Mouse (Mus musculus) embryonic facial prominence, embryonic 11.5 days (tissue): Measurements from ENCODE around the gene Mpp1. TPM values are rescaled to one million over a fixed set of nuclear protein-coding genes. Genes with fewer than 3 reads are reported as not detected.
"Not testable (repeated sequence)": the region's sequence is repeated elsewhere in the genome, so short reads cannot be mapped to it uniquely, and the experiment has no call there.

Source experiments
- ATAC-seq: fragments of 200-750 bp; cut with Nextera tagmentation; replicated peaks from 2 replicates; pipeline ENCODE4 v1.8.0; 2017; ENCODE audit warnings: low read depth; ENCODE audit not compliant: insufficient number of reproducible peaks, low FRiP score, low TSS enrichment
- DNase-seq: peaks from one replicate; pipeline ENCODE4 v3.0.0-alpha.2; 2015; ENCODE audit warnings: low spot score
- H3K27ac ChIP-seq: fragments of 300-500 bp; sonication (generic); replicated peaks from 2 replicates; pipeline ENCODE4 v1.5.1; 2014; ENCODE audit warnings: mild to moderate bottlenecking, low read depth, low read length, control low read depth
- H3K27me3 ChIP-seq: fragments of 300-500 bp; sonication (generic); 2 replicates; pipeline ENCODE4 v1.6.1; 2014; ENCODE audit warnings: mild to moderate bottlenecking, low read length, moderate library complexity, mixed read lengths; ENCODE audit not compliant: control insufficient read depth, insufficient read depth
- H3K36me3 ChIP-seq: fragments of 300-500 bp; sonication (generic); replicated peaks from 2 replicates; pipeline ENCODE4 v1.6.1; 2014; ENCODE audit warnings: low read depth, mild to moderate bottlenecking, low read length, moderate library complexity, mixed read lengths; ENCODE audit not compliant: control insufficient read depth, insufficient read depth
- H3K4me1 ChIP-seq: fragments of 300-500 bp; sonication (generic); 2 replicates; pipeline ENCODE4 v1.6.1; 2014; ENCODE audit warnings: low read length, mixed read lengths; ENCODE audit not compliant: control insufficient read depth, insufficient read depth
- H3K4me2 ChIP-seq: fragments of 300-500 bp; sonication (generic); 2 replicates; pipeline ENCODE4 v1.6.1; 2014; ENCODE audit warnings: low read depth, mild to moderate bottlenecking, control low read depth, low read length, moderate library complexity
- H3K4me3 ChIP-seq: fragments of 300-500 bp; sonication (generic); 2 replicates; pipeline ENCODE4 v1.5.1; 2014; ENCODE audit warnings: low read depth, low read length, control low read depth
- H3K9ac ChIP-seq: fragments of 300-500 bp; sonication (generic); replicated peaks from 2 replicates; pipeline ENCODE4 v1.6.1; 2014; ENCODE audit warnings: mild to moderate bottlenecking, control low read depth, low read length
- H3K9me3 ChIP-seq: fragments of 300-500 bp; sonication (generic); replicated peaks from 2 replicates; pipeline ENCODE4 v1.6.1; 2016; ENCODE audit warnings: mild to moderate bottlenecking, low read length, inconsistent platforms, mixed read lengths; ENCODE audit not compliant: control insufficient read depth
- WGBS: fragments of 180-500 bp; shearing (Covaris S2); extraction: QIAGEN DNeasy Blood & Tissue Kit; methylation state at CpG from one replicate; pipeline ENCODE4 v1.1.7; 2014; 5-methylcytosine and 5-hydroxymethylcytosine counted together
- polyA plus RNA-seq: library from polyadenylated mRNA; unstranded; fragments of >200 nt; fragmentation: Nextera tagmentation; extraction: Ambion mirVana; gene quantifications from 2 replicates; pipeline ENCODE4 v1.2.1, GENCODE M21; 2014

Mpp1 gene
- 33.9 and 36.0 TPM in 2 replicates for polyA plus RNA-seq

DNA sequence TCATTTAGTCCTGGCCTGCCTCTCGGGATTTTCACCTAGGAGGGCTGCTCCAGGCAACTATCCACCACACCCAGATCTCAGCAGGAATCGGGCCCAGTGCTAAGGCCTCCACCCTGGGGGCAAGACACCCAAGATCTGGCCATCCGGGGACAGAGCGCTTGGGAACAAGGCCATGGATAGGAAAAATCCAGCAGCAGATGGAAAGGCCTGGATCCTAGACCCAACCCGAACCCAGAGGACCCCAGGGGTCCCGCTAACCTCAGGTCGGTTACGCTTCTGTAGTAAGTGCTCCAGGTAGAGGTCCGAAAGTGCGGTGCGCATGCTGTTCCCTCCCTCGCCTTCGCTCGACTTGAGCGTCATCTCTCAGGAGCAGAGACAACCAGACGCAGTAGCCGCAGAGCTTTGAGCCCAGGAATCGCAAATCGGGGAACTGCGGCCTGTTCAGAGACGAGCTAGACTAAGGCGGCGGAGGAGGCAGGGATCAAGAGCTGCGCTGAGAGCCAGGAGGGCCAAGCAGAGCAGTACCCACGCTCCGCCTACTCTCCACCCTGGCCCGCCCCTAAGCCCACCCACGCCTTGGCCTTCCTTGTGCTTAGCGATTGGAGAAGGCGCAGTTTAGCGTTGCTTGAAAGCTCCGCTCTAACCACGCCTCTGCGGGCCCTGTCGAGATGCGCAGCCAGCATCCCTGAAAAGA is at the start of gene Mpp1:
Gene Mpp1, minus strand, starts transcription at position 550 of the 694 bp plus-strand sequence.
- H3K27me3 ChIP-seq, result no peaks in the 10 kb centered on the region
- no peak within 1 kb of the TSS for H3K27ac ChIP-seq
- H3K4me1 ChIP-seq, result no peaks in the 10 kb centered on the region
- ATAC-seq (peak; percentile 99), DNase-seq (peak; percentile 87)
- H3K4me2 ChIP-seq, result peak within 1 kb of the TSS; percentile 42
- H3K36me3 ChIP-seq, result no peaks in the 10 kb centered on the region
- WGBS, result 16% methylated on average over 36 of the region's 36 CpGs
- no peaks in the 10 kb centered on the region for H3K9me3 ChIP-seq
- peak within 1 kb of the TSS; percentile 45 for H3K4me3 ChIP-seq
- peak within 1 kb of the TSS; percentile 71 for H3K9ac ChIP-seq

DNA sequence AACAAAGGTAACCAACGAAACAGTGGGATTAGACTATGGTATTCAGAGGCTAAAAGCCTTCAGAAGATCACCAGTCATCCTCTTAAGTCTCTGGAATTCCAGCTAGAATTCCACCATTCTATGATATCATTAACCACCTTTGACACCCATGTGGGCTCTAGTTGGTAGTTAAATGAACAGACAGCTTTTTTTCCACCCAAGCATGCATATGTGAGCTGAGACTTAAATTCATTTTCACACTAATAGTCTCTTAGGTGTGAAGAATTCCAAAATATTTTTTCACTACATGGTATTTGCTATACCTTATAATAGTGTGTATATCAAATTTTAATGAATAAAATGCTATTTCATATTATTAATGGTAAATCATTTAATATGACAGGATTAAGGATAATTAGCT is 32.9 kb upstream of the Mpp1 start, which contains the start of gene Smim9:
Gene Smim9, minus strand, starts transcription at position 101 of the 400 bp plus-strand sequence.
- 50% methylated on average over 1 of the region's 1 CpGs for WGBS
- no peaks in the 10 kb centered on the region for H3K9me3 ChIP-seq
- H3K27me3 ChIP-seq, result no peaks in the 10 kb centered on the region
- no peaks in the 10 kb centered on the region for H3K36me3 ChIP-seq
- H3K27ac ChIP-seq, result no peak within 1 kb of the TSS
- H3K4me1 ChIP-seq, result no peaks in the 10 kb centered on the region
- H3K4me3 ChIP-seq, result no peak within 1 kb of the TSS
- H3K4me2 ChIP-seq, result no peak within 1 kb of the TSS
- no peak within 1 kb of the TSS for H3K9ac ChIP-seq
- DNase-seq (no peak), ATAC-seq (no peak)

DNA sequence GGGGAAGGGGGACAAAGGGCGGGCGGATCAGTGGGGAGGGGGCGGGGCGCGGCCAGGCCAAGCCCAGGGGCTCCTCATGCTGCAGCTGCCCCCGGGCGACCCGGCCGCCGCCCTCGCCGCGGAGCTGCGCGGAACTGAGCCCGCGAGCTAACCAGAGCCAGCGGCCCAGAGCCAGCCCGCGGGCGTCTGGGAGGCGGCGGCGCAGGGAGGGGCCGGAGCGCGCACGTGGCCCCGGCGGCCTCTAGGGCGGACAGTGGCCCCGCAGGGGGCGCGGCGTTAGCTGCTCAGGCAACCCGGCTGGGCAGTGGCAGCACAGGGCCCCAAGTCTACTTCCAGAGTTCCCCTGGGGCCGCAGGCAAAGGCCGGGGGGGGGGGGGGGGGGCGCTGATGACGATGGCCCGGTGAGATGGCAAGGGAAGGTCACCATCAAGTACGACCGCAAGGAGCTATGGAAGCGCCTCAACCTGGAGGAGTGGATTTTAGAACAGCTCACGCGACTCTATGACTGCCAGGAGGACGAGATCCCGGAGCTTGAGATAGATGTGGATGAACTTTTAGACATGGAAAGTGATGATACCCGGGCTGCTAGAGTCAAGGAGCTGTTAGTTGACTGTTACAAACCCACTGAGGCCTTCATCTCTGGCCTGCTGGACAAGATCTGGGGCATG is 24.9 kb upstream of the Mpp1 start:
- H3K36me3 ChIP-seq, result no peaks in the 10 kb centered on the region
- peak; percentile 82 for ATAC-seq

DNA sequence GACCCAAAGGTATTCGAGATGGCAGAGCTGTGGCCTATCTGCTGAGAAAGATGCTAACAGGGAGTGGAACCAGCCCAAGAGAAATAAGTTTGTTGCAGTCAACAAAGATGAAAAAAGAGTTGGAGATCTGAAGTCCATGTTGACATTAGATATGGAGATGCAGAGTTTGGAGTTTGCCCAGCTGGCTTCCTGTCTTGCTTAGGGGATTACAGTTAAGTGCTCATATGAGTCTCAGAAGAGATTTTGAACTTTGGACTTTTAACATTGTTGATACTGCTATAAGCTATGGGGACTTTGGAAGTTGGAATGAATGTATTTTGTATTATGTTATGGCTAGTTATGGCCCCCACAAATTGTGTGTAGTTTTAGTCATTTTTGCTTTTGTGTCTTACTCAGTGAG is 21.4 kb upstream of the Mpp1 start:
- ATAC-seq (no peak), DNase-seq (no peak)
- Histone ChIP-seq H3K36me3 (no peaks in the 10 kb centered on the region), H3K9ac (no peak overlapping the region), H3K27ac (no peak overlapping the region), H3K4me3 (no peak overlapping the region), H3K27me3 (no peaks in the 10 kb centered on the region), H3K4me1 (no peaks in the 10 kb centered on the region), H3K4me2 (no peak overlapping the region), H3K9me3 (no peaks in the 10 kb centered on the region)
- 50% methylated on average over 1 of the region's 1 CpGs for WGBS

More for the DNA sequence above, 24.9 kb upstream of the Mpp1 start:
- H3K9me3 ChIP-seq, result no peaks in the 10 kb centered on the region
- peak overlapping the region; percentile 59 for H3K9ac ChIP-seq
- DNase-seq, result peak; percentile 36
- peak overlapping the region; percentile 38 for H3K4me3 ChIP-seq
- no peaks in the 10 kb centered on the region for H3K27me3 ChIP-seq
- WGBS, result 16% methylated on average over 29 of the region's 49 CpGs
- no peak overlapping the region for H3K27ac ChIP-seq
- peak overlapping the region; percentile 54 for H3K4me2 ChIP-seq
- no peaks in the 10 kb centered on the region for H3K4me1 ChIP-seq

DNA sequence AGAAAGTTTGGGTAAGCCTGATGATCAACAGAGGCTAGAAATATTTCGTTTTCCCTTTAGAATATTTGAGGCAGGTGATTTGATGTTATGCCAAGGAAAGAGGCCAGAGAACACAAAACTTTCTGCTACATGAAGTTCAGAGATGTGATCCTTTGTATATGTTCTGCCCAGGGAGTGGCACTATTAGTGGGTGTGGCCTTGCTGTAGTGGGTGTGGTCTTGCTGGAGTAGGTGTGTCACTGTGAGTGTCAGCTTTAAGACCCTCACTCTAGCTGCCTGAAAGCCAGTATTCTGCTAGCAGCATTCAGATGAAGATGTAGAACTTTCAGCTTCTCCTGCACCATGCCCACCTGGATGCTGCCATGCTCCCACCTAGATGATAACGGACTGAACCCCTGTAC is 19.5 kb upstream of the Mpp1 start:
- Histone ChIP-seq H3K9ac (no peak overlapping the region), H3K9me3 (no peaks in the 10 kb centered on the region), H3K36me3 (no peaks in the 10 kb centered on the region), H3K4me3 (no peak overlapping the region), H3K4me1 (no peaks in the 10 kb centered on the region), H3K27ac (no peak overlapping the region), H3K27me3 (no peaks in the 10 kb centered on the region), H3K4me2 (no peak overlapping the region)
- 84% methylated on average over 2 of the region's 2 CpGs for WGBS
- ATAC-seq, result no peak
- DNase-seq, result no peak

DNA sequence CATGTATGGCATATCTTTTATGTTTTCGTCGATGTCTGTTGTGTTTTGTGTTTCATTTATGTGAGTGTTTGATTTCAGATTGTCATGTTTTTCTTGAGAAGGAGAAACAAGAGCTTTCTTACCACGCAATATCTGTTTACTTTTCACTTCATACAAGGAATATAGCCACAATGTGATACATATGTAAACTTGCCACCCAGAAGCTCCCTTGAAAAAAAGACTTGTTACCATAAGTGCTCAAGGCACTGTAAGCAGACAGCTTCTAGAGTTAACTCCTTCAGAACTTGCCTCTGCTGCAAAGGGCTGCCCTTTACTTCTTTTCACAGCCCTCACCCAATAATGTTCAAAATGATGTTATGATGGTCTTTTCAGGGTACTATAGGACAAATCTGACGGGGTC is 17.6 kb upstream of the Mpp1 start:
- ATAC-seq, result no peak
- Histone ChIP-seq H3K4me2 (no peak overlapping the region), H3K9ac (no peak overlapping the region), H3K4me1 (no peaks in the 10 kb centered on the region), H3K4me3 (no peak overlapping the region), H3K9me3 (no peaks in the 10 kb centered on the region), H3K27me3 (no peaks in the 10 kb centered on the region), H3K27ac (no peak overlapping the region), H3K36me3 (no peaks in the 10 kb centered on the region)
- no peak for DNase-seq
- WGBS, result 81% methylated on average over 4 of the region's 4 CpGs

DNA sequence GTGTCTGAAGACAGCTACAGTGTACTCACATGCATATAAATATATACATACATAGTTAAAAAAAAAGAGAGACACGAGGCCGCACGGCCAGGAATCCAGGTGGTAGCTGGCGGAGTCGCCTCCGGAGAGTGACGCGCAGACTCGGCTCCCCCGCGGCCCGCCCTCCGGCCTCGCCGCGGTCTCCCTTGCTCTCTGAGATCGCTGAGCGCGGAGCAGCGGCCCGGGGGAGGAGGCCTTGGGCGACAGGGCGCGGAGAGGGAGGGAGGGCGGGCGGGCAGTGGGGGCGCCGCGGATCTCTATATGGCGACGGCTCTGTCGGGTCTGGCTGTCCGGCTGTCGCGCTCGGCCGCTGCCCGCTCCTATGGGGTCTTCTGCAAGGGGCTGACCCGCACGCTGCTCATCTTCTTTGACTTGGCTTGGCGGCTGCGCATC is 12.3 kb upstream of the Mpp1 start:
- peak overlapping the region; percentile 54 for H3K4me2 ChIP-seq
- not testable (repeated sequence) for H3K27me3 ChIP-seq, H3K4me1 ChIP-seq, H3K36me3 ChIP-seq, H3K27ac ChIP-seq, H3K9me3 ChIP-seq, H3K9ac ChIP-seq
- 37% methylated on average over 14 of the region's 42 CpGs for WGBS
- ATAC-seq (peak; percentile 39; the same call in 1 of the 2 replicates), DNase-seq (peak; percentile 13)
- H3K4me3 ChIP-seq, result peak overlapping the region; percentile 26

DNA sequence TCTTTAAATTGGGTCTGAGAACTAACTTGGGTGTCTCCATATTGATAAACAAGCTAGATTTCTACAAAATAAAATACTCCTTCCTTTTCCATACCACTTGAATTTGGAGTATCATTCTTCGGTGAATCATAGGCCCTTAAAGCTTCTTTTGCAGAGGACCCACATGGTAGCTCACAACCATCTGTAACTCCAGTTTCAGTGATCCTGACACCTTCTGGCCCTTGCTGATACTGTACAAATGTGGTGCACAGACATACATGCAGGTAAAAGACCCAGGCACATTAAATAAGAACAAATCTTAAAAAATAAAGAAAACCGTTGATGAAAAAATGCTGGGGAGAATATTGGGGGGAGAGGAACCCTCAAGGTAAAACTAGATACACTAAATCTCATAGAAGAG is 7.4 kb upstream of the Mpp1 start:
- Histone ChIP-seq H3K36me3 (no peaks in the 10 kb centered on the region), H3K27me3 (no peaks in the 10 kb centered on the region), H3K9ac (no peak overlapping the region), H3K27ac (no peak overlapping the region), H3K4me3 (no peak overlapping the region), H3K9me3 (no peaks in the 10 kb centered on the region), H3K4me1 (no peaks in the 10 kb centered on the region), H3K4me2 (no peak overlapping the region)
- DNase-seq (no peak), ATAC-seq (no peak)
- 94% methylated on average over 2 of the region's 2 CpGs for WGBS
